Mouse (Mus musculus) sigmoid colon, adult 10 weeks (tissue): ENCODE data around the gene Dpy19l1. TPM values are rescaled to one million over a fixed set of nuclear protein-coding genes. Genes with fewer than 3 reads are reported as not detected.

Experiments
- polyA plus RNA-seq: library from polyadenylated mRNA; stranded (reverse); fragments of 350-450 nt; fragmentation: Illumina TruSeq; extraction: RNeasy Lipid Tissue Mini Kit (QIAGEN cat#74804); gene quantifications from one replicate; pipeline ENCODE4 v1.2.3, GENCODE M21; 2014; ENCODE audit warnings: low read depth, low replicate concordance

Dpy19l1 gene
- polyA plus RNA-seq, result 16.7 TPM

DNA sequence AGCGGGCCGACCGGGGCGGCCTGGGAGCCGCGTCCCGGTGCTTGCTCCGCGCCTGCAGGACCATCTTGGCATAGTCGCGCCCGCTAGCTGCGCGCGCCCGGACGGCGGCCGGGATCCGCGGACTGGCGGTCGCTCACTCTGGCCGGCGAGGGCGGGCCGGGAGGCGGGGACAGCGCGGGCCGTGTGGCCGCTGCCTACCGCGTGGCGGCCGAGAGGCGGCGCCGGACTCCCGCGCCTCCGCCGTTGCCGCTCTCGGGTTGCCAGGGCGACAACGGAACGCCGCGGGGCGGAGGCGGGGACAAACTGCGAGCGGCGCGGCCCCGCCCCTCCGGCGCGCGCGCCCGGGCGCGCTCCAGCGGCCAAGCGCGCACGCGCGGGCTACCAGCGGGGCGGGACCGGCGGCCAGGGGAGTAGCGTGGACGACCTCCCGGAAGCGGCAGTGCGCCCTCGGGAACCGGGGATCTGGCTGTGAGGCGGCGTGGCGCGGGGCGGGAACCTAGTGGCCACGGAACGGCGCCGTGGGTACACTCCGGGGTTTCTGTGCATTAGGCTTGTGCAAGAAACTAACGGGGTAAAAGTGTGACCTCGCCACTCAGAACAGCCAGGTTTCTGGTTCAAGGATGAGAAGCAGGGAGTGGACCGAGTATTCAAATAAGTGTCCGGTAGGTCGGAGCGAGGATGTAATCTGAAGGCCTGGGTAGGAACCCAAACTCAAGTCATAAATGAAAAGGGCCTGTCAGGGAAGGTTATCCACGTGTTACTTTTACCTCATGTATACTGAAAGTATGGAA, at the start of gene Dpy19l1:
Gene Dpy19l1, minus strand, starts transcription at position 74 of the 791 bp plus-strand sequence.

Other genes with a start within 250 kb of the Dpy19l1 start
- not detected for gene Cypt4, start 122.1 kb upstream of the Dpy19l1 start, polyA plus RNA-seq
- not detected for gene Dpy19l2, start 193.2 kb upstream of the Dpy19l1 start, polyA plus RNA-seq